Mouse (Mus musculus) left cerebral cortex, postnatal 14 days (tissue): ENCODE data around the gene Fam107a. TPM values are rescaled to one million over a fixed set of nuclear protein-coding genes. Genes with fewer than 3 reads are reported as not detected.

Experiments used
- DNase-seq, 2 experiments: peaks; one replicate each; pipeline ENCODE4 v3.0.0; 2021 to 2022; ENCODE audit warnings: low spot score in 2 of 2, mixed read lengths in 1 of 2
- intact Hi-C: fragments of 180-260 bp; cut with DNase I; formaldehyde crosslinking; loops from one replicate; pipeline ENCODE4 v1.15.1; 2025
- long read RNA-seq, 2 experiments: library from polyadenylated mRNA; stranded (forward); transcript quantifications; one replicate each; pipeline ENCODE4 v2.0.0; 2021
- total RNA-seq, 2 experiments: library from RNA; stranded (reverse); gene quantifications; 2 replicates each; pipeline ENCODE4 v1.2.3; 2021

The Fam107a gene
- total RNA-seq = 100 to 1,000 TPM; 139 to 201 TPM
- long read RNA-seq, experiment 1, transcript Fam107a-201 (4 exons, 3,151 nt) = major isoform, 21 of 68 reads
- long read RNA-seq, experiment 1, partial matches to known transcripts = 4 of 68 reads
- long read RNA-seq, experiment 1, other reads (novel, unspliced or antisense) = 41 of 68 reads
- long read RNA-seq, experiment 2, transcript Fam107a-201 (4 exons, 3,151 nt) = major isoform, 22 of 53 reads
- long read RNA-seq, experiment 2, partial matches to known transcripts = 1 of 53 reads
- long read RNA-seq, experiment 2, other reads (novel, unspliced or antisense) = 27 of 53 reads

DNA sequence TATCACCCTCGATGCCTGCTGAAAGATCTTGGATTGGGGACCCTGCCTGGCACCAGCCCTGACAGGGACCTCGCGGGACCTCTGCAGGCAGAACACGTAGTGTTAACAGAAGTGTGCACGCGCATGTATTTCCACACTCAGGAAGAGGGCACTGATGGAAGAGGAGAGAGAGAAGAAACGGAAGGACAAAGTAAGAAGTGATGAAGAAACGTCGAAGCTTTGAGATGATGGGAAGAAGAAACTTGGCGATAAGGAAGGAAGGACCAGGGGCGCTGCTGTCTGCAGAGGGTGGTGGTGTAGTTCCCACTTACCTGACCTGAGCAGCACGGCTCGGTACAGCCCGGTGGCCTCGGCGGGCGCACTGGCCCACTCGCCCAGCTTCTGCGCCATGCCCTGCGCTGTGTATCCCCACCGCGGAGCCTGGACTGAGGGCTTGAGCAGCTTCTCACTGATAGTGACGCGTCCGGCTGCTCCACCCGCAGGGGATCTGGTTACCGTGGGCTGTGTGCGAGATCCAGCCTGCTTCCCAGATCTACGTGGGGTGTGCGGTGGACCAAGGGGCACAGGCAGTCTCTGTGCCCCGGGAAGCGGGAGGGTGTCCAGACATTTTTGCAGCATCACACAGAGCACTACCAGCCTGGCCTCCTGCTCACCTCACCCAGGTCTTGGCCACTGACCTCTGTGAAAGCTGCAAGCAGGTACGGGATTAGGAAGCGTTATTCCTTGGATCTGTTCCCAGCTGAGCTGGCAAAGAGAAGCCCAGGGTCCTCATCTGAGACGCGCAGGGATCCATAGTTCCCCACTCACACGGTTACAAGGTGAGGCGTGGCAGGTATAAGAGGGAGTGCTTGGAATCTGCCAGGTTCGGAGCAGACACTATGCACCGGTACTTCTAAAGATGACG, at the start of gene Fam107a:
TSS of gene Fam107a (minus strand) at position 830 of the 904 bp plus-strand sequence.
- intact Hi-C loops = no loop called here
- DNase-seq = no peak

DNA sequence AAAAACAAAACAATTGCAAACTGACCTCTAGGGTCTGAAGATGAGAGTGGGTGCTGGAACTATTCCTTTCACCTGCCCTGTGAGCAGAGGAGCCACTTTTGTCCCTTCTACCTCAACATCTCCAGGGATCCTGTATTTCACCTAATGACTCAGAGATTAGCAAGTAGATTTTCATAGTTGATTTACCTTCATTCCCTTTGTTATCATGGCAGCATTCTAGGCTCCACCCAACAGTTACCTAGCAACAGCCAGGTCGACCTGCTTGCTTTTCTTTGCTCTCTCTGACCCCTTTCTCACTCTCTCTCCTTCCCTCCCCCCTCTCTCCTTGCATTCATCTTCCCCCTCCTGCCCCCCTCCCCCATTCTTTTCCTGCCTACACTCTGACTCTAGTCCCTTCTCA, 49.3 kb upstream of the Fam107a start:
- DNase-seq = no peak
- intact Hi-C loops = loop anchor here (10.0 kb wide), 1 partner anchor 78 kb away; no protein-coding TSS in a partner anchor

DNA sequence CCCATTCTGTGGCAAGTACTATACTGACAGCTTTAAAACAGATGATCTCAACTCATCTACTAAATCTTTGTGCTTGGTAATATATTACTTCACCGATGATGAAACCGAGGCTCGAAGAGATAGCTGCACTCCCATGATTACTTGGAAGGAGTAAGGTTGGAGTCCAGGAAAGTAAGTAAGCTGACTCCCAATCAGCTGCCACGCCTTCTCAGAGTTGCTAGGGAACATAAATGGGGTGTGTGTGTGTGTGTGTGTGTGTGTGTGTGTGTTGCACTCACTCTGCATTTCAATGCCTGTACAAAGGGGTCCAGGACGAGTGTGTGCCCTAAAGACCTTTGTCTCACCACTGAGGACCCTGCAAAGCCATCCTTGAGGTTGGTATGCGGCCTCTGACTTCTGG, 48.0 kb upstream of the Fam107a start:
- intact Hi-C loops = loop anchor here (10.0 kb wide), 1 partner anchor 79 kb away; no protein-coding TSS in a partner anchor
- no peak for DNase-seq

DNA sequence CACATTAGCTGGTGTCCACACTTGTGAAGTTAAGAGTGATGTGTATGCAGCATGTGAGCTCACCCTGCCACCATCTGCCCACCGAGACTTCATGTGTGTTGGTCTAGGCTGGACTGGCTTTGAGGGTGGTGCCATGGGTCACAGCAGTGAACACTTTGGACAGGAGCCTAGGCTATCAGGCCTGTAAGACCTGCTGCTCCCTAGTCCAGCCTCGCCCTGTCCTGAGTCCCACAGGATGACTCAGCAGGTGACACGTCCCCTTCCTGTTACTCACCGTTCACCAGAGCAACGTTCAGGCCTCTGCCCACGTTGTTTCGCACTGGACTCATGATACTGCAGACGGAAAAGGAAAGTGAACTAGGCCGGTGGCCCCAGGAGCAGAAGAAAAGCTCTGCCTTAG, 39.0 kb upstream of the Fam107a start:
- intact Hi-C loops = no loop called here
- DNase-seq = no peak

DNA sequence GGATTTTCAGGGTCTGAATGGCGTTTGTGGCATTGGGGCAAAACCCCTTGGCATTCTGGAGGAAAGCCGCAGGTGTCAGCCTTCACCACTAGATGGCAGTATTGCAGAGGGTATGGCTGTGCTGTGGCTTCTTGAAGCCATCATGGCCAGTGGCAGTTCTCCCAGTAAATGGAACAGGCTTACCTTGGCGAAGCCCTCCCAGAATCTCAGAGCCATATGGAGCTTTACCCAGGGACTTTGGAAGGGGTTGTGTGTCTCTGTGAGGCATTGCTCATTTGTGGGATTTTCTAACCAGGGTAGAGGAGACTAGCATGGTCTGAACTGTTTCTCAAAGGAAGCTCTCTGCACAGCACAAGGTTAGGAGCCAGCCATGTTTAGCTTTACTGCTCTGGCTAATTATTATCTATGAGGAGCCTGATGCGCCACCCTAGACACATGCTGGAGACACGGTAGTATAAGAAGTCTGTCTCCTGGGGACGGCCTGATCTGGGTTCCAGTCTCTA, 38.2 kb upstream of the Fam107a start:
- intact Hi-C loops = no loop called here

DNA sequence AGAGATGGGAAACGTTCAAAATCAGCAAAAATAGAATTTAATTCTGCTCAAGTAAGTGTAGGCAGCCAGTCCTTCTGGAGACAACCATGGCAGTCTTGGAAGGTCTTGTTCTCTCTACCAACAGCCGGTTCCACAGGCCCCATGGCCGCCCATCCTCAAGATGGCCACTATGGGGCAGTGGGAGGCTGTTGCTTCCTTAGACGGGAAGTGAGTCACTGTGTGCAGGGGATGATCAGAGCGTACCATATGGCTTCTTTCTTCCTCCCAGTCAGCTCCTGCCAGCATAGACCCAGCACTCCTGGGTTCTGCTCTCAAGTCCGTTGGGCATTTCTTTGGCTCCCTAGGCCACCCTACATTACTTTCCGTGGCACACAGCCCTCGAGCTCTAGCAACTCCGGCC, 31.1 kb upstream of the Fam107a start:
- DNase-seq = no peak
- intact Hi-C loops = loop anchor here (5.0 to 10.0 kb wide), 5 partner anchors 87 to 387 kb away; no protein-coding TSS in a partner anchor

More for the DNA sequence above, 38.2 kb upstream of the Fam107a start:
- peak; percentile 66 to 81 for DNase-seq

DNA sequence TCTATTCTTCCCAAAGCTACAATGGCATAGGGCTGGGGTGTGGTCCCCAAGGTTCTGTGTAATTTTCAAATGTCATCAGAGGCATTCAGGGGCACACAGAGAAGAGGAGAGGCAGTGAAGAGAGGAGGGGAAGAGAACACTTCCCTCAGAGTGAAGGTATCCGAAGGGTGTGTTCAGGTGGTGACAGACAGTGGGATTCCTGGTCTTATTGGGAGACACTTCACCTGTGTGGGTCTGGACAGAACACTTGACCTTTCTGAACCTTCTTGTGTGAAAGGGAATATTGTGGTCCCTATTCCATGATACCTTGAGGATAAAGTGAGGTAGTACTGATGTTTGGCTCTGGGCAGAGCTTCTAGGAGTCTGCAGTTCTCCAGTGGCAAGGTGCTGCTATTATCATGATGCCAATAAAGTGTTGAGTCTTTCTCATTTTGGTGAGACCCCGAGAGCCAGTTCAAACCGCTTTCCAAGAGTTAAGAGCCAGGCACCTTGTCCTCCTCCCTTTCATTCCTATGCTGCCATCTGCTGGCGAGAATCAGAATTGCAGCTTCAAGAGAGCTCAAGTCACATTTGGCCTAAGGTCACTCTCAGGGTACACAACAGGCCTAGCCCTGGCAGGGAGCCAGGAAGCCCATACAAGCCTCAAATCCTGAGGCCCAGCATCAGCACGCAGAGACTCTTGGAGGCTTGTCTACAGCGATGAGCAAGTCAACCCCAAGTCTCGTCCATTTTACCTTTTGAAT, 28.6 kb upstream of the Fam107a start:
- peak; percentile 75 to 88 for DNase-seq
- intact Hi-C loops = loop anchor here (2.0 to 10.0 kb wide), 6 partner anchors 84 to 384 kb away; no protein-coding TSS in a partner anchor

DNA sequence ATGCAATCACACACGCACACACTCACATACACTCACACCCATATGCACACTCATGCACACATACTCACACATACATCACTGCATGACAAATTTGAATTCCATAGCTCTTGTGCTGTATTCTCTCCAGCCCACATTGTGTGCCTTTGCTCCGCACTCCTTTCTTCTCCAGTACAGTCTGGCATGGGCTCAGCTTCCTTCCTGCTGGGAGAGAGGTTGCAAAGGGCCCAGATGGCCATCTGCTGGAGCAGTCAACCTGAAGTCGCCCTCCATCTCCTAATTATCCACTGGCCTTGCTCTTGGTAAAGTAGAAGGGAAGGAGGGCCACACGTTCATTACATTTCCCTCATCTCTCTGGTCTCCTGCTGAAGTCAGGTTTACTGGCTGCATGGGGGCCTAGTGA, 27.7 kb upstream of the Fam107a start:
- DNase-seq = no peak
- intact Hi-C loops = loop anchor here (5.0 to 10.0 kb wide), 5 partner anchors 83 to 383 kb away; no protein-coding TSS in a partner anchor

DNA sequence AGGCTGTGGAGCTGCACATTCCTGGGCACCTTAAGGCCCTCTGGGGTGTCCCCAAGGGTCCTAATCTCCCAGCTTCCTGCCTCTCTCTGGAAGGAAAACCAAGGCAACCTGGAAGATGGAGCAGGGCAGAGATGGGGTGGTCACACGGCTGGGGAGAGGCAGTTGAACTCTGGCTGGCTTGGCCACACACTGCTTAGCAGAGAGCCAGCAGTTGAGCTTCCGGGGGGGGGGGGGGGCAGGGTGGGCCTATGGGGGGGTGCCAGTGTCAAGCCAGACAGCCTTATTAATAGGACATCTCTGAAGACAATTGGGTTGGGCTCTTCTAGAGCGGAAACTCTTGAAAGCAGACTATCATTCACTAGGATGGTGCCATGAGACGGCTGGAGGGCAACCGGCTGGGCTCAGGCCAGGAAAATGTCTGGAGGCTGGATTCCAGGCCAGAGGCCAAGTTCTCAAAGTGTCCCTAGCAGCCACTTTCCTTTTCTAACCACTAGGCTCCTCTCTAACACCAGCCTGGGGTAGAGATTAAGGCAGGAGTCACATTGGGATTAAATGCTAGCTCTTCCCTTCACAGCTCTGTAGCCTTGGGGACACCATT, 24.8 kb upstream of the Fam107a start:
- intact Hi-C loops = loop anchor here (2.0 to 10.0 kb wide), 2 partner anchors 42 to 158 kb away; no protein-coding TSS in a partner anchor
- no peak for DNase-seq

DNA sequence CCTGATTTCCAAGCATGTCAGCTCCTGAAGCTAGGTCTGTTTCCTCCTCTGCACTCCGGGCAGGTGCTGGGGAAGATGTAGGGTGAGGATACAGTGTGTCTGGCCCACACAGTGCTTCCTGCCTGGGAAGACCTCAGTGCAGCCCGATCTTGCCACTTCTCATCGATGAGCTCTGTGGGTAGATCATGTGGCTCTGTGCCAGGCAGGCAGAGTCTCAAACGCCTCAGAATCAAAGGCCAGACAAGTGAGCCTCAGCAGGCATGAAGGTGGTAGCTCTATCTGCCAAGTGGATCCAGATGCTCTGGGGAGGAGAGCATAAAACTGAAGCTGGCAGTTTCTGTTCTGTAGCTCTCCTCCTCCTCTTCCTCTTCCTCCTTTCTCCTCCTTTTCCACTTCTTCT, 22.4 kb upstream of the Fam107a start:
- DNase-seq = no peak
- intact Hi-C loops = loop anchor here (10.0 kb wide), 1 partner anchor 155 kb away; no protein-coding TSS in a partner anchor

DNA sequence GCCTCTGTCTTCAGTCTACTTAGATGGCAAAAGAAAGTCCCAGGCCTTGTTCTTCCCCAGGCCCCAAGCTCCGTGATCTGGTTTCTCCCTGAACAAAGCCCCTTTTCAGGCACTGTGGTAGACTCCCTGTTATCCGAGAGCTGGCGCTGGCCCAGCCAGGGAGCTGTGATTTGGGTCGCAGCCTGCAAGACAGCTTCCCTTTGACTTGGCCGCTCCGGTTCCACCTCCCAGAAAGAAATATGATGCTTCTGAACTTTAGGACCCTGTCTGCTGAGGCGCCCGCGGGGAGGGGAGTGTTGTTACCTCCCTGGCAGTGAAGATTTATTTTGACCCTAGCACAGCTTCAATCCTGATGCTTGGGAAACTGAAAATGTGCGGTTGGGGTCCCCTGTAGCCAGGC, 18.1 kb upstream of the Fam107a start:
- intact Hi-C loops = no loop called here
- no peak for DNase-seq

DNA sequence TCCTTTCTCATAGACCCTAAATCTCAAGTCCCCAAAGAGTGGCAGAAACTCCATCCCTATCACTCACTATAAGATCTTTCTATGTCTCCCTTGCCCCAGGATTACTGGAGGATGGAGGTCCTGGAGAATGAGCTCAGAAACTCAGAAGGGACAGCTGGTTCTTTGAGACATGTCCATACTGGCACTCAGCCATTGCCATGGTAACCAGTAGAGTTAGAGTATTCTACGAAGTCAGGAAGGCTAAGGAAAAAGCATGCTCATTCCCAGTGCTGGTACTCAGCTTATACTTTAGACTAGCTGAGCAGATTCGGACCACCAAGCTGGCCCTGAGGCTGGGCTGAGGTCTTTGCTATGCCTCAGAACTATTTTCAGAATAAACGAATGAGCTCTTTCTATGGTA, 16.7 kb upstream of the Fam107a start:
- intact Hi-C loops = no loop called here
- peak; percentile 30 to 52 for DNase-seq

DNA sequence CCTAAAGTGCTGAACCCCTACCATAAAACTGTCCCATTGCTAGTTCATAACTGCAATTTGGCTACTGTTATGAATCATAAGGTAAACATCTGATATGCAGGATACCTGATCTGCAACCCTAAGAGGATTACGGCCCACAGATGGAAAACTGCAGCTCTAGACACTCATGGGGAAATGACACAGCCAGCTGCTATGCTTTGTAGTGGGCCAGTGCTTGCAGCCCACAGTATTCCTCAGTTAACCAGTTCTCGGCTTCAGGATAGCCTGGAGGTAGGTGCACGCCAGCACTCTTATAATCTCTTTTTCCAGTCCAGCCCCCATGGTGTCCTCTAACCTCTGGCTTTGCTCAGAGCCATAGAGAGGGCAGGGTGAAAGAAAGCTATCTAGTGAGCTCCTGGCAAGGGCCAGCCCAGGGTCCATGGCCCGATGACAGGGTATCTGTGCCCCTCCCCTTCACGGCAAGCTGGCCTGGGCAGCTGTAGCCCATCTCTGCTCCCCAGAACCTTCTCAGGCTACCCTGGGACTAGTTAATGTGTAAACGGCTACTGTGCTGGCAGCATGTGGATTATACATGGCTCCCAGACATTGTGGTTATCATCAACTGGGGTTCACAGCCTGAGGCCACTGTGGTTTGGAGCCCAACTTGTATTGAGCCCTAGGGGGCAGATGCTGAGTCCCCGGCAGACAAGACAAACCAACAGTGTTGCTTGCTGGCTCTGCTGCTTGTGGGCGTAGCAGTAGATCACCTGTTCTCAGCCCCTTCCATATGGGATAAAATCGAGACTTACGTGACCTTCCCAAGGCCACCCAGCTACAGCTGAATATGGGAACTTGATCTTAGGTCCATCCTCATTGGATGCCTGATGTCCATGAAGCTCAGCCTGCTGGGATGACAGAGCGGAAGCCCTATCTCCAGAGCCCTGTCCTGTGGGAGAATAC, 14.8 kb upstream of the Fam107a start:
- intact Hi-C loops = no loop called here
- DNase-seq = no peak

DNA sequence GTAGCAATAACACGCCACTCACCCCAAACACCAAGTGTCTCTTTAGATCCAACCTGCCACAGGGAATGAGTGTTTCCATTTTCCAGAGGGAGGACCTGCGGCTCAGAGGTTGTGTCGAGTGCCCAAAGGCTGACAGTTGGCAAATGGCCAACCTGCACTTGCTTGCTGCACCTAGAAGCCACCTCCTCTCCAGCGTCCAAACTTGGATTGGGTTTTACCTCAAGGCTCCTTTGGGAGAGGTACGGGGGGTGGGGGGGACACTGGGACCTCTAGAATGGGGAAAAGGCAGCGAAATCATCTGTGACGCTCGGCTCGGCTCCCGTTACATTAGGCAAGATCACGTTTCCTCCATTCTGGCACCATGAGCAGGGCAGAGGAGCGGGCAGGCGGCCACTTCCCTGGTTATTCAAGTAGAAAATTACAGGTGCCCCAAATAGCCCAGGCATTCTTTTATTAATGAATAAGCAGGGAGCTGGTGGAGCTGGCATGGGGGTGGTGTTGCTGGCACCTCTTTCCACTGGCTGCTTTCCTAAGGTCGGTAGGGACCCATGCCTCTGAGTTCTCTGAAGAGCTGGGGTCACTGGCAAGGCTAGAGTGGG, 13.6 kb upstream of the Fam107a start:
- no peak for DNase-seq
- intact Hi-C loops = no loop called here

DNA sequence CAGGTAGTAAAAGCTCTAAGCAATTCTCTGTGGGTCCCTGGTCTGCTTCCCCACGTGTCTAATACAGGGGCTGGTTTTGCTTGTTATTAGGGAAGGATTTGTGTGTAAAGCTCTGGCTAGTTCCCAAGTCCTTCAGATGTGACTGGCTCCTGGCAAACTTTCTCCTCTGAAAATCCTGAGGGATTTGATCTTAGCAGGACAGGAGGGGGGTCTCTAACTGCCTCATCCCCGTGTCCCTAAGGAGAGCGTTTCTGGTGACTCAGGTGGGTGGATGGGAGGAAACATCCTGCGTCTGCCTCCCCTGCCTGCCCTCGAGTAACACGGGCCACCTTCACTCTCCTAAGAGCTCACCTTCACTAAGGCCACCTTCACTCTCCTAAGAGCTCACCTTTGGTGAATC, 12.6 kb upstream of the Fam107a start:
- DNase-seq = no peak
- intact Hi-C loops = no loop called here

DNA sequence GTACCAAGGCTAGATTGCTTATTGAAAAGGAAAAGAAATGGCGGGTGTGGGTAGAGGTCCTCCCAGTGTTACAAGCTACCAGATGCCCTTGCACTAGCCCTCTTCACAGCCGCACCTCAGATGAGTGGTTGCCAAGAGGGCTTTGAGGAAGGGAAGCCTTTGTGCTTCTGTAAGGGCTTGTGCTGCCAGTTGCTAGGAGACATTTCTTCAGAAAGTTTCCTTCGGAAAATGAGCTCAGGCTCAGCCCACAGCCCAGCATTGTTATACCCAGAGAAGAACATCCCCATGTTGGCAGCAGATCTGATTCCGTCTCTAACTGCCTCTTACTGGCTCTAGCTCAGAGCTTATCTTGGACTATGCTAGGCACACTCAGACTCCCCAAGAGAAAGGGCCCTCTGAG, 11.7 kb upstream of the Fam107a start:
- intact Hi-C loops = no loop called here
- DNase-seq = peak; percentile 38 to 53

DNA sequence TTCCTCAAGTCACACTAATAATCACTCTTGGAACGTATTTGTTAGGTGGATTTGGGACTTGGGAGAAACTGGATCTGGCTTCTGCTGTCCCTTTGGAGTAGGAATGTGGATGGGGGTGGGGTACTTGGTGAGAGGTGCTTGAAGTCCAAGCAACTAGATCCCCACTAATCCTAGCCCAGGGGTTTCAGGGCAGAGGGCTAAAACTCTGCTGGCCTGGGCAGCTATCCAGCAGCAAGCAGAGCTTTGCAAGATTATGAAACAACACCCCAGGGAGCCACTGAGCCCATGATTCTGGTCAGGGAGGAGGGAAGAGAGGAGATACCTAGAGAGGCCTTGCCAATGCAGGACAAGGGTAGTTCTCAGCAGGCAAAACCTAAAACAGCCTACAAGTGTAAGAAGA, 9.5 kb upstream of the Fam107a start:
- intact Hi-C loops = no loop called here

DNA sequence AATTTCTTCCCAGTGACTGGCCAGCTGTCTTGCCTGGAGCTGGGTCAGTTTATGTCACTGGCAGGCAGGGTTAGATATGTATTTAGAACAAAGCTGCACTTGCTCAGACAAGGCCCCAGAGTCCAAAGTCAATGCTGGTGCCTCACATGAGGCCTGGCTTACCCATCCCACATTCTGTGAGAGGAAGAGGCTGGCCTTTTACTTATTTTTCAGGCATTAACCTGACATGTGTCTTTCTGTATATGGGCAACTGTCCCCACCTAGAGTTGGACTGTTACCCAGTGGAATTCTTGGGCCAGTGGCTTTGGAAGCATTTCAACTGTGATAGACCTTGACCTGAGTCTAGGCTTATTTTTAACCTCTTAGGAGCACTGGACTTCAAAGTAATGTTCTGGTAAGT, 9.1 kb upstream of the Fam107a start:
- no peak for DNase-seq
- intact Hi-C loops = no loop called here

More for the DNA sequence above, 9.5 kb upstream of the Fam107a start:
- no peak for DNase-seq
